Mouse (Mus musculus) lung, postnatal 0 days (tissue): Measurements from ENCODE around the gene Gm10964.

Source experiments
- CTCF ChIP-seq: IDR thresholded peaks from 2 replicates; pipeline ENCODE4 v1.5.1; 2016; ENCODE audit warnings: antibody characterized with exemption, mild to moderate bottlenecking
- EP300 ChIP-seq: IDR thresholded peaks from 2 replicates; pipeline ENCODE4 v1.6.1; 2016; ENCODE audit warnings: antibody characterized with exemption, mild to moderate bottlenecking, control low read depth

DNA sequence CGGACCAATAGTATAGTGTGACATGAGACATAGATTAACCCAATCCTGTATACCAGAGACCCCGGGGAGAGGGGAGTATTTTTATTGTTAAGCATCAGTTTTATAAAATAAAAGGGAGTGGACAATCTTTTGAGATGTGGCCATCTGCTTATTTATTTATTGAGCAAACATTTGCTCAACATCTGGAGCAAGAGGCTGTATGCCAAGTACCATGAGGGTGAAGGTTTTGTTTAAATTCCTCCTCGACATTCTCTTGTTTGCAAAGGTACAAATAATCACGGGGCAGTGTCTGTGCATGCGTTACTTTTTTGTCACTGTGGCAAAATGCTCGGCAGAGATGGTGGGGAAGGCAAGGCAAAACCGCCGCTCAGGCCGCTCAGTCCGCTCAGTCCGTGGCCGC lies 33.7 kb upstream of the Gm10964 start:
- TF ChIP-seq CTCF: no peak
- TF ChIP-seq EP300: no peak
